Mouse (Mus musculus): ENCODE results near the gene Mrpl40. TPM values are rescaled to one million over a fixed set of nuclear protein-coding genes. Genes with fewer than 3 reads are reported as not detected.
"Not testable (repeated sequence)": the region's sequence is repeated elsewhere in the genome, so short reads cannot be mapped to it uniquely, and the experiment has no call there.

The Mrpl40 gene
- polyA plus RNA-seq (2012; rRNA removed) = 22.5 and 24.9 TPM in 2 replicates

DNA sequence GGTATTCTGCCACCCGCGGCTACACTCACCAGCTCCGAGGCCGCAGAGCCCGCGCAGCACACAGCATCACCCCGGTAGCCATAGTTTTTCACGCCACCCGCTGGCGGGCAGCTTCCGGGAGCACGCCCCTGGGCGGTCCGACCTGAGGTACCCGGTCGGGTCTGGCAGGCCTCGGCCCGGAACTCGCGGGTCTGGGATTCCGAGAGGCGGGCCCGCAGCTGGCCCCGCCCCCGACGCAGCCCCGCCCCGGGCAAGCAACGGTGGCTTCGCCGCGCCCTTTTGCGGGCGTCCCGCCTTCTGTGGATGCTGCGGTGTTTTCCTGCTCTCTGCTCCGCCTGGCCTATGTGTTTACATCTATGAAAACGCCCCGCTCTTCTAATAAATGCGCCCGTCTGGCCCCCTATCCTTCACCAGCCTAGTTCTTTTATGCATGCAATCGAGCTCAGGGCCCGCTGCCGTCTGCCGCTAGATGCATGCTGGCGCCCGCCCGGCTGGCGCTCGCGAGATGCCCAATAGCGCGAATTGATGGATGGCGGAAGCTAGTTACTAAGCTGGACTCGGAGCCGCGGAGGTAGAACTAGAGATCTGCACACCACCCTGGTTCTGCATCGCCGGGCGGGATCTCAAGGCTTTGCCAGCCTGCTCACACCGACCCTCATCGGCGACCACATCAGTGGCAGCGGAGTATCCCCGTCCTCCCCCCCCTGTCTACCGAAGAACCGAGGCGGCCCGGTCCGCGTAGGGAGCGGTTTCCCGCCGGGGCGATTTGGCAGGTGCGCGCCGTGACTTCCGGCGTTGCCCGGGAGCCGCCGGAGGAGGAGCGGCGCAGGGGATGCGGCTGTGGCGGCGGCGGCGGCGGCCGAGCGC lies at the start of gene Mrpl40, which contains the start of gene Hira:
TSS of gene Mrpl40 (minus strand) at position 421 of the 867 bp plus-strand sequence.
TSS of gene Hira (plus strand) at position 596 of the 867 bp plus-strand sequence.
- DNase-seq (ENCODE audit: low spot score) = peak; percentile 91

DNA sequence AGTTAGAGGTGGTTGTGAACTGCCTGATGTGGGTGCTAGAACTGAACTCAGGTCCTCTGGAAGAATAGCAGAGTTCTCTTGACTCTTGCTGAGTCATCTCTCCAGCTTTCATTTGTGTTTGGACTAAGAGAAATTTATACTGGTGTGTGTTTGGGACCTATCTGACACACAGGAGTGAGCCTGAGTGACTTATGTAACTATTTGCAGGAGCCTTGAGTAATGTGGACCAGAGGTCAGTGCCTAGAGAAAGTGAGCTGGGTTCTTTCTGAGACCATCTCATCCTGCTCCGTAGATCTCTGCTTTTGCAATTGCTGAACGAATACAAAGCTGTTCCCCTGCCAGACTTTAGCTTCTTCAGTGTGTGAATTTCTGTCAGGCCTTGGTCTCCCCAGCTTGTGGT lies 45.1 kb upstream of the Mrpl40 start:
- DNase-seq (ENCODE audit: low spot score) = no peak

DNA sequence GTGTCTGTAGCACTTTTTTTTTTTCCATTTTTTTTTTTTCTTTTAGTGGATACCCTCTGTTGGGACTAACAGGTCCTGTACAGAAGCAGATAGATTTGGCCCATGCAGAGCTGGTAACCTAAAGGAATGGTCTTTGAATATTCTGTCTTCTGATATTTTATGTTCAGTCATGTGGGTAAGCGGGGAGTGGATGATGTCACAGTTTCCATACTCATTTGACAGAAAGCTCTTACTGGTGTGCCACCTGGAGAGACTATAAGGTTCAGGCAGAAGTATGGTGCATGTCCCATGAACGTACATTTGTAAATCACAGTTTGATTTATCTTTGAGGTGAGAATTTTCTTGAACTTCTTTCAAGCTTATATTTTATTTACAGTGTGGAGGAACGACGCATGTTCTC lies 39.4 kb upstream of the Mrpl40 start:
- no peak for DNase-seq (ENCODE audit: low spot score)

DNA sequence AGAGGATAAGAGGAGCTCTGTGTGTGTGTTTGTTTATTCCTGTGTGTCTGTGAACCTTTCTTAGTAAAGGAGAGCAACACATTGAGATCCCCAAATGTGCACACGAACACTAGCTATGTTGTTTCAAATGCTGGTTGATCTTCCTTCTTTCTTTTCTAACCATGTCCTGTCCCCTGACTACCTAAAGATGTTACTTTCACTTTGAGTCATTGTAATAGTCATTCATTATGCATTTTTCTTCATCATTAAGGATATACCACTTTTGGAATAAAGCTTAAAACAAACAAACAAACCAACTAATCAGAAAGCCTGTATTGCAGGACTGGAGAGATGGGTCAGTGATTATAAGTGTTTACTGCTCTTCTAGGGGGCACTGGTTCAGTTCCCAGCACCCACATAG lies 29.0 kb upstream of the Mrpl40 start:
- DNase-seq (ENCODE audit: low spot score) = no peak

DNA sequence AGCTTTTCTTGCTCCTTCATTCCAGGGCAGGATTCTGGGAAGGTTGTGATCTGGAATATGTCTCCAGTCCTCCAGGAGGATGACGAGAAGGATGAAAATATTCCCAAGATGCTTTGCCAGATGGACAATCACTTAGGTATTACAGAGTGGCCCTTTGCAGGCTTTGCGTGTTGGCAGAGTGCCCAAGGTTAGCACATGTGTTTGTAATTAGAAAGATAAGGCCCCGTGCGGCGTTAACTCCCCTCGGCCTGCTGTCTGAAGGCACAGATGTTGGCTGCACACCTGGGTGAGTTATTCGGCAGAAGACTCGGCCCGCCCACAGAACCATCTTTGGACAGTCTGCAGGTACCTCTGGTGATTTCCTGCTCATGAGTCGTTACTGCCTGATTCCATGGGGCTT lies 19.8 kb upstream of the Mrpl40 start:
- no peak for DNase-seq (ENCODE audit: low spot score)

DNA sequence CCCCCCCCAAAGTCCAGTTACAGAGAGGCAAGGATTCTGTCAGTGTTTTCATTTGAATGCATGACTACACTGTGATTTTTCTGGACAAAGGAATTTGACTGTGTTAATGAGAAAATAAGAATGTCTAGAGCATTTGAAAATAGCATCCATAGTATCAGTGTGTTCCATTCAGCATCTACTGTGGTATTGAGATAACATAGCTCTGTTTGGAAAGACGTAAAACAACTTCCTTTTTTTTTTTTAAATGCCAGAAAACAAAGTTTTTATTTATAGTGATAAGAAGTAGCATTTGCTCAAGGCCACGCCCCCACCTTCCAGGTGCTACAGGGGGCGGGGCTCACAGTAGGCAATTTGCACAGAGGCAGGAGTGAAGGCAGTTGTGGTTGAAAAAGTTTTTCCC lies 18.6 kb upstream of the Mrpl40 start:
- no peak for DNase-seq (ENCODE audit: low spot score)

DNA sequence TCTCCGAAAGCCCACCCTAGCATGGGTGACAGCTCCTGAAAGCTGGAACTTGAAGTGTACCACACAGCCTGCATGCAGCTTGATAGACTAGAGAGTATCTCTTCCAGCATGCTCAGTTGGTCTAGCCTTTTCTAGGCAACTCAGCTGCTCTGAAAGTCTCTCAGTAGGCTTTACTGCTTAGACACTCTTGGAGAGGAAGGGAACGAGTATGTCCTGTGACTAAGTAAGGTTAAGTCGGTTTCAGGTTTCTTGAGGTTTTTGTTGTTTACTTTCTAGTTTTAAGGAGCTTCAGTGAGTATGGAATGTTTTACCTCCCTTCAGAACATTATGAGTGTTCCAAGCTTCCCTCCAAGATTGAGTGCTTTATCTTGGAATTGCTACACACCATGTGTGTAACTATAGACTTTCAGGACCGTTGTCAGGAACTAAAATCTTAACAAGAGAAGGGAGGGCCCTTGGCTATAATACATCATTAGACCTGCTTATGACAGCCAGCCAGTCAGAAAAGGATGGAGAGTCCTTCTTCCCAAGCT lies 17.2 kb upstream of the Mrpl40 start:
- no peak for DNase-seq (ENCODE audit: low spot score)

DNA sequence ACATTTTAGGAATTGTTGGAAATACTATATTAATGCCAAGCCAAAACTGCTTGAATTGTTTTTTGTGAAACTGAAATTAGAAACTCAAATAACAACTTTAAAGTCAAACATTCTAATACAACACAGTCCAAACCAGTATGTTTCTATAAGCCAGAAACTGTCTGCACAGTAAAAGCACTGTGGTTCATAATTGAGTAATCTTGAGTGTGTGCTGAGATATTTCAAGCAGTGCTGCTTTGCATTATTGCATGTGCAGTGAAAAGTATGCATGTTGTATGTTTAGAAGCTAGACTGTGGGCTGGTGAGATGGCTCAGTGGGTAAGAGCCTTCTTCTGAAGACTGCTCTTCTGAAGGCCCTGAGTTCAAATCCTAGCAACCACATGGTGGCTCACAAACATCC lies 7.4 kb upstream of the Mrpl40 start:
- DNase-seq (ENCODE audit: low spot score) = no peak

DNA sequence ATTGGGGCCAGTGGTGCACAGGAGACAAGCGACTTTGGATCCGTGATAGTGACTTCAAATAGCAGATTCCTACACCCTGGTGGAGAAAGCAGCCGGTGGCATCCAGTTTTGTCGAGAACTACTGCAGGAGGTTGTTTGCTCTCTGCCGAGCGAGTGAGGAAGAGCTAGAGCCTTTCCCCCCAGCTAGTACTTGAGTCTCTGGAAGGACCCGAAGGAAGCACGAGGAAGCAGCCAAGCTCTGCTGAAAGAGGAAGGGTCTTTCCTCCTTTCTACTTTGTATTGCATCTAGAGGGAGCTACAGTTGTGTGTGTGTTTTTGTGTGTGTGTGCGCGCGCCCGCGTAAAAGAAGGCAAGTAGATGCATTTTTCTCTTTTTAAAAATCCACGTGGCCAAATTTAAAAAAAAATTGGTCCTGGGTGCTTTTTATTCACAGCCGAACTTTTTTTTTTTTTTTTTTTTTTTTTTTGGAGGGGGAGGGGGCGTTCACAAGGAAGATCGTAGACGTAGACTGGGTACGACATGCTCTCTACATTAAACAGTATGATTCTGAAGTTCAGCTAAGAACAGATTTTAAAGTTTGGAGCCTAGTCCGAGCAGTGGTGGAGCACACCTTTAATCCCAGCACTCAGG lies 1.5 kb upstream of the Mrpl40 start:
- DNase-seq (ENCODE audit: low spot score) = no peak

DNA sequence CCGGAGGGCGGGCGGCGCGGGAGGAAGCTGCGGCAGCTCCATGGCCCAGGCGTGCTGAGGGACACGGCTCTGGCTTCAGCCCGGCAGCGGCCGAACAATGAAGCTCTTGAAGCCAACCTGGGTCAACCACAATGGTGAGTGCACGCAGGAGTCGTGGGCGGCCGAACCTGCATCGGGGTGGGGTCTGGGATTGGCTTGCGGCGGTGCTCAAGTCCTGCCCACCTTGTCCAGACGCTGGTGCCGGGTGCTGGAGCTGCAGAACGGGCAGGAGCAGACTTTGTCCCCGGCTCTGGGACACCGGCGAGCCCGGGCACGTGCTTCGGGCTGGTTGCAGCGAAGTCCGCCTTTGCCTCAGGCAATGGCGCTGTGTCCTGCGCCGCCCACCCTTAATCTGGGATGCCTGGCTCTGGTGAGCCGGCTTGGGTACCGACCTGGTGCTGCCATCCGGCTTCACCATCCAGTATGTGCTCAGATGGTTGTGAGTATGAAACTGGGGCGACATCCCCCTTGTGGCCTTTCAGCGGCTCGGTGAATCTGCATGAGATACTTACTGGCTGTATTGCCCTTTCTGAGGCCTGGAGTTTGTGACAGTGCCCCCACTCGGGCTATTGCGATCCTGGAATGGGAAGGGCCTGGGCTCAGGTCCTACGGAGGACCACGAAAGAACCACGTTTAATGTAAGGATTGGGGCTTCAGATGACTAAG lies 876 bp upstream of the Mrpl40 start:
- DNase-seq (ENCODE audit: low spot score) = no peak

DNA sequence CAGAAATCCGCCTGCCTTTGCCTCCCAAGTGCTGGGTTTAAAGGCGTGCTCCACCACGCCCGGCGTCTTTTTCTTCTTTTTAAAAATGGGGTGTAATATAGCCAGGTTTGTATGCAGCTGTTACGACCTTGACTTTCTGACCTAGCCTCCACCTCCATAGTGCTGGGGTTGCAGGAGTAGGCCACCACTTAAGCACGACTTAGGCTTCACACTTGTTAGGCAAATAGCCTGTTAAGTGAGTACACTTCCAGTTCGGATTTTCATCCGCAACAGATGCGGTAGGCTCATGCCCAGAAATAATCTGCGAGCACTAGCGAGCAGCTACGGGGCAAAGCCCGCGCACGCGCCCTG lies 596 bp downstream of the Mrpl40 start:
- no peak for DNase-seq (ENCODE audit: low spot score)

DNA sequence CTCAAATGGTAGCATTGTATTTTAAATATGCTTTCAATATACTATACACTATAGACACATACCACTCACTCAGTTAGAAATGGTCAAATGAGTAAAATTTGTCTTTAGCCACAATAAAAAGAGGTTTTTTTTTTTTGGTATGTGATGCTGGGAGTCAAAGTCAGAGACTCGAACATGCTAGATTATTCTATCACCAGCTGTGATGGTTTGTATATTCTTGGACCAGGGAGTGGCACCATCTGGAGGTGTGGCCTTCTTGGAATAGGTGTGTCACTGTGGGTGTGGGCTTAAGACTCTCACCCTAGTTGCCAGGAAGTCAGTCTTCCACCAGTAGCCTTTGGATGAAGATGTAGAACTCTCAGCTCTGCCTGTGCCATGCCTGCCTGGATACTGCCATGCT lies 6.2 kb downstream of the Mrpl40 start:
- not testable (repeated sequence) for DNase-seq (ENCODE audit: low spot score)

DNA sequence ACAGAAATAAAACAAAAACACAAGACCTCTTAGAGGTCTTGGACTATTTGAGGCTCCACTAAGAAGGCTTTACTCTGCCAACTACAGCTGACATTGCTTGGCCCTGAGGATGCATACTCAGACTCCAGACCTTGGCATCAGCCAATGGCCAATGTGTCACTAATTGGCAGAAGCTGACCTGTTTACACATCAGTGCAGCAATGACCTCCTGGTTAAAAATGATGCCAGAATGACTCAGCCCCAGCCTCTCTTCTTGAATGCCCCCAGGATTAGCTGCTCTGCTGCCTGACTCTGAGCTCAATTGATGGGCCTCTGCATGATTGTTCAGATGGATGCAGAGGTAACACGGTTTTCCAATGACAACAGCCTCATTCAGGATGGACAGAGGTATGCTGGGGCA lies 16.5 kb downstream of the Mrpl40 start:
- DNase-seq (ENCODE audit: low spot score) = no peak

DNA sequence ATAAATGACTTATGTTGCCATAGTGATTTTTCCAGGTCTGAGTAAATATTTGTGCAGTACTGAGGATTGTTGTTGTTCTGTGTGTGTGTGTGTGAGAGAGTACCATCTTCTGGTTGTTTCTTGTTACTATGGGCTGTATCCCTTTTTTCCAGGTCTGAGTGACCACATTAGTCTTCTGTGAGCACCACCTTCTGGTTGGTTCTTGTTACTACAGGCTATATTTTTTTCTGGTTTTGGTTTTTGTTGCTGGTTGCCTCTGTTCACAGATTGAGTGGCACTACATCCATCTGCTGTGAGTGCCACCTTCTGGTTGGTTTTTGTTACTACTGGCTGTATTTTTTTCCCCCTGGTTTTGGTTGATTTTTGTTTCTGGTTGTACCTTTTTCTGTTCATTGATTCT lies 18.1 kb downstream of the Mrpl40 start:
- no peak for DNase-seq (ENCODE audit: low spot score)

DNA sequence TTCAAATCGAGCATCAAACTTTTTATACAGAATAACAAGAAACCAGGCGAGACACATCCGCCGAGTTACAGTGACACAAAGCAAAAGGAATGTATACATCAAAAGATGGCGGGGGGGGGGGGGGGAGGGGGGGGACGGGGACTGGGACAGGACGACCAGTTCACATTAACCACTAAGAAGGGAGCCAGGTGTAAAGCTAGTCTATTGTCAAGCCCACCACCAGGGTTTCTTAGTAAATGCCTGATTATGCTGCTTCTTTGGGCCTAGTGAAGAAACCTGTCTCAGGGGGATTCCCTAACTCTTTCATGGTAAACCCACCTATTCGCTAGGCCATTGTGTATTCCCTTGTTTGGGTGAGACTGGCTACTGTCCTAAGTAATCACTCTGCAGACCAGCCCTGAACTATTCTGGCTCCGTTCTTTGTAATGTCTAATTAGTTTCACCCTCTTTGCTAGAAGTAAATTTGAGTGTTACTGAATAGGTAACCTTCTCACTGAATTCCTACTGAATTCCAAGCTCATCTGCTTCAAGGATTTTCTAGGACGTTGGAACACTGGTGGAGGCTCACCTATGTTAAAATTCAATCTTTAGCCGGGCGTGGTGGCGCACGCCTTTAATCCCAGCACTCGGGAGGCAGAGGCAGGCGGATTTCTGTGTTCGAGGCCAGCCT lies 27.0 kb downstream of the Mrpl40 start:
- DNase-seq (ENCODE audit: low spot score) = not testable (repeated sequence)

DNA sequence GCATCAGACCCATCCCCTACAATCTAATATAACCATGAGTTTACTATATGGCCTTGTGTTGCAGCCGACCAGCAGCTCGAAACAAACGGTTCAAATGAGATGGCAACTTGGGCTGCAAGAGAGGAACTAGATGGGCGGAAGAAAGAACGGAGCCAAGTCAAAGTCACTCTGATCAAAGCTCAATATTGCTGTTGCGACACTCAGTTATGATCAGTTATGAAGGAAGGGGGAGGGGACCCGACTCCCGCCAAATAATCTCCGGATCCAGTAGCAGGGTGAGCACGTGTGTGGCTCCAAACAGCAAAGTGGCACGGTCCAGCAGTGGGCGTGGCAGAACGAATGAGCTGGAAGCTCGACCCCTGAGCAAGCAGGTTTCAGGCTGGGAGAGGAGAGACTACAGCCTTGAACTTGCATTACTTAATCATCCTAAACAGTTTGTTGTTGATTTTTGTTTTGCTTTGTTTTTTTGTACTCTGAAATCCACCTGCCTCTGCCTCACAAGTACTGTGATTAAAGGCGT lies 30.3 kb downstream of the Mrpl40 start:
- DNase-seq (ENCODE audit: low spot score) = no peak

DNA sequence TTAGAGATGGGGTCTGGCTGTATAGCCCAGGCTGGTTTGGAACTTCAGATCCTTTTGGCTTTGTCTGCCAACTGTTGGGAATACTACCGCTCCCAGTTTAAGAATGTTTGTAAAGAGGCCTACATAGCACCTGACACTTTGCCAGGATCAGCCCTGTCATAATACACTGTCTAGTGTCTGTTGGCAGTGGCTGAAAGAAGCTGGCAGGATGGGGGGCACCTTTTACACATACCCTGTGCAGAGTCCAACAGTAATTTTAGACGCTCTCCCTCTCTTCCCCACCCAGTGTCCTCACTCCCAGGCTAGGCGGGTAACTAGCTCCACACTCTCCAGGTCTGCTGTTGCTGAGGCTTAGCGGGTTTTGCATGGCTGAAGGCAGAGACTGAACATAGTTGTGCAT lies 38.3 kb downstream of the Mrpl40 start:
- DNase-seq (ENCODE audit: low spot score) = no peak

DNA sequence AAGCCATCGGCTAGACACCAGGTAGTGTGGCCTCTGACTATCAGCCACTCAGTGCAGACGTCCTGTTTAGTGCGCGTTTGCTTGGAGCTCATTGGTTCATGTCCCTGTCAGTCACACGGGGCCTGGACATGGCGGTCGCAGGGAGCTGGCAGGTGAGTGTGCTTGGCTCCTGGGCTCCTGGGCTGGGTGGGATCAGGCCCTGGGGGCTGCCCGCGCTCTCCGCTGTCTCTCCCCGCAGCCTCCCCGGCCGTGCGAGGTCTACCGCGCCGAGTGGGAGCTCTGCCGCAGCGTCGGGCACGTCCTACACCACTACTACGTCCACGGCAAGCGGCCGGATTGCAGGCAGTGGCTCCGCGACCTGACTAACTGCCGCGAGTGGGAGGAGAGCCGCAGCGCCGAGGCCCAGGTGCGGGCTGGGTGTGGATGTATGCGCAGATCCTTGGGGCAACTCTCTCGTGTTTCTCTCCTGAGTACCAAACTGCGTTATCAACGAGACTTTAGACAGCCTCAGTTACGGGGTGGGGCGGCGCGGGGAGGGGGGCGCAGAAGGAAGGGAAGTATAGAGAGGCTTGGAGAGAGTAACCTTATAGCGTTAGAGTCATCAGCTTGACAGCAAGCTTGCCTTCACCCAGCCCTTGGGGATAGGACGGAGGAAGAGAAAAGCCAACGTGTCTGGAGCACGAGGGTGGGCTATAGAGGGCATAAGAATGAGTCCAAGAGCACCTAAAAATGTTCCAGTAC lies 40.0 kb downstream of the Mrpl40 start, which contains the start of the genes 2510002D24Rik and Gm28539:
TSS of gene 2510002D24Rik (plus strand) at position 111 of the 741 bp plus-strand sequence.
TSS of gene Gm28539 (plus strand) at position 117 of the 741 bp plus-strand sequence.
- peak; percentile 92 for DNase-seq (ENCODE audit: low spot score)

DNA sequence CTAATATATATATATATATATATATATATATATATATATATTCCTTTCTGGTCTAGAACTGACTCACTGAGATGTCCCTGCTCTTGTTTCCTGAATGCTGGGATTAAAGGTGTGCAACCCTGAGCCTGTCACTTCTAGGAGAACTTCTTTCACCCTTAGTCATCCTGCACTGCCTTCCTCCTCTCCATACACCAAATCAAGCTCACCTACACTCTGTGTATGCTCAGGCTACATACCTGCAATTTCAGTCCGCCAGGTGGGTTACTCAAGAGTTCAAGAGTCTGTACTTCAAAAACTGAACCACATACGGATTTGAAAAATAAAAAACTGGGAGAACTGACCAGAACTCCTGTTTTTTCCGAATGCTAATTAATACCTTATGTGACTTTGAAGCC lies 40.6 kb downstream of the Mrpl40 start:
- DNase-seq (ENCODE audit: low spot score) = no peak

DNA sequence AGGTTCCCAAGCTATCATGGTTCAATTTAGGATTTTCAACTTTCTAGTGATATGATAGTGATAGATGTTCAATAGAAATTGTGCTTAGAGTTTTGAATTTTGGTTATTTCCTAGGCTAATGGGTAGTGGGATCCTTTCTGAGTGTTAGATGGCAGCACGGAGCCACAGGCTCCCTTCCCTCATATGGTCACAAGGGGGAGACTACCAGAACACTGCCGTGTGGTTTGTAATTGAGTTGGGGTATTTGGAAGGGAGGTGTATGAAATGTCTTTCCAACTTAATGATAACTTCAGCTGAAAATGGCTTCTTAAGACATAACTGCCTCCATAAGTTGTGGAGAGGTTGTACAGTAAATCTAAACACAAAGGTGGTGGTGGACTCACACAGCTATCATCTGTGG lies 43.2 kb downstream of the Mrpl40 start:
- DNase-seq (ENCODE audit: low spot score) = no peak

DNA sequence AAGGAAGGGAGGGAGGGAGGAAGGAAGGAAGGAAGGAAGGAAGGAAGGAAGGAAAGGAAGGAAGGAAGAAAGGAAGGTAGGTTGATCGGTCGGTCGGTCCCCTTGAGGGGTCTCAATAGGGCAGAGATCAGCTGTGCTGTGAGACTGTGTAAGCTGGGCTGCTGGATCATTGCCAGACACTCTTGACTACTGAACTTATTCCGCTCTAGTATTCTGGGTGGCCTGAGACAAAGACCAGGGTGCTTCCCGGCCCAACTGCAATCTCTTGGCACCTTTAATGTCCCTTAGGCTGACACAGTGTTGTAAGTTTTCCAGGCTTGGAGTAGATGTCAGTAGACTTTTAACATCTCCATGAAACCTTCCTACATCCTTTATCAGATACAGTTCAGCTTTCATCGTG lies 47.6 kb downstream of the Mrpl40 start:
- no peak for DNase-seq (ENCODE audit: low spot score)
